Mouse (Mus musculus): Measurements from ENCODE around the gene Sema3f. TPM values are rescaled to one million over a fixed set of nuclear protein-coding genes. Genes with fewer than 3 reads are reported as not detected.

The Sema3f gene
- polyA plus RNA-seq, 1 experiment = 12.3 TPM

- no peak for TF ChIP-seq EP300 (IDR thresholded peaks at IDR 0.05; ENCODE audit: insufficient read depth, low read depth, low read length)
- no peak for TF ChIP-seq CTCF (IDR thresholded peaks at IDR 0.05; ENCODE audit: low read depth, low read length)
- no peak for TF ChIP-seq POLR2A (IDR thresholded peaks at IDR 0.05; ENCODE audit: insufficient read depth, low read length)
- H3K27me3 ChIP-seq (ENCODE audit: control insufficient read depth, insufficient read depth, low read length, poor library complexity, severe bottlenecking) = no peaks in the 10 kb centered on the region
- no peaks in the 10 kb centered on the region for H3K9me3 ChIP-seq (replicated peaks; ENCODE audit: control insufficient read depth, insufficient read depth, low read length, poor library complexity, severe bottlenecking)
- H3K36me3 ChIP-seq (ENCODE audit: control insufficient read depth, insufficient read depth, low read length, poor library complexity, severe bottlenecking) = no peaks in the 10 kb centered on the region
- no peak overlapping the region for H3K4me3 ChIP-seq (ENCODE audit: low read depth, low read length)
- no peak overlapping the region for H3K9ac ChIP-seq (ENCODE audit: low read depth, poor library complexity, severe bottlenecking)
- no peak overlapping the region for H3K27ac ChIP-seq (ENCODE audit: insufficient read depth, low read length)
- peaks cover 2% of the 10 kb centered on the region for H3K4me1 ChIP-seq (ENCODE audit: control insufficient read depth, insufficient read depth, low read length)
Measured at GRCm38 (mm10) chr9:107659551-107659950, 50.7 kb downstream of the Sema3f start.

- Histone ChIP-seq H3K27me3 (ENCODE audit: control insufficient read depth, insufficient read depth, low read length, poor library complexity, severe bottlenecking) (no peaks in the 10 kb centered on the region), H3K9ac (ENCODE audit: low read depth, poor library complexity, severe bottlenecking) (no peak overlapping the region), H3K4me3 (ENCODE audit: low read depth, low read length) (no peak overlapping the region), H3K27ac (ENCODE audit: insufficient read depth, low read length) (no peak overlapping the region), H3K9me3 (replicated peaks; ENCODE audit: control insufficient read depth, insufficient read depth, low read length, poor library complexity, severe bottlenecking) (no peaks in the 10 kb centered on the region), H3K36me3 (ENCODE audit: control insufficient read depth, insufficient read depth, low read length, poor library complexity, severe bottlenecking) (no peaks in the 10 kb centered on the region), H3K4me1 (ENCODE audit: control insufficient read depth, insufficient read depth, low read length) (no peaks in the 10 kb centered on the region)
- TF ChIP-seq CTCF (IDR thresholded peaks at IDR 0.05; ENCODE audit: low read depth, low read length) = no peak
Measured at GRCm38 (mm10) chr9:107658096-107658495, 52.2 kb downstream of the Sema3f start.

DNA sequence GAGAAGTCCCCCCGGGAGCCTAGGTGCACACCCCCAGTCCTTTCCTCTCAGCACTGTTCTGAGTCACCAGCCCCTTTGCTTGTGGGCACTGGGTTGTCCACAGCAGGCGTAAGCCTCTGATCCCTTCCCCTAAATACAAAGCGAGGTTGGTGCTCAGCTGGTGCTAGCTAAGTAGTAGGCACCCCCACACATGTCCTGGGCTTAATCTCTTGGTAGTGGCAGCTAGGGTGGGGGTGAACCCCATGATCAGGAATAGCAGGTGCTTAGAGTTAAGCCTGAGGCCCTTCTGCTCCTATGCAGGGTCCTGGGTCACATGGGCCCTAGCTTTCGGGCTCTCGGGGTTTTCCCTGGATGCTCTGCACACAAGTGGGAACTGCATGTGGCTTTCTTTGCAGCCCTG lies 53.1 kb downstream of the Sema3f start:
- Histone ChIP-seq H3K36me3 (ENCODE audit: control insufficient read depth, insufficient read depth, low read length, poor library complexity, severe bottlenecking) (no peaks in the 10 kb centered on the region), H3K4me3 (ENCODE audit: low read depth, low read length) (no peak overlapping the region), H3K9me3 (replicated peaks; ENCODE audit: control insufficient read depth, insufficient read depth, low read length, poor library complexity, severe bottlenecking) (no peaks in the 10 kb centered on the region), H3K27me3 (ENCODE audit: control insufficient read depth, insufficient read depth, low read length, poor library complexity, severe bottlenecking) (no peaks in the 10 kb centered on the region), H3K4me1 (ENCODE audit: control insufficient read depth, insufficient read depth, low read length) (no peaks in the 10 kb centered on the region), H3K27ac (ENCODE audit: insufficient read depth, low read length) (no peak overlapping the region), H3K9ac (ENCODE audit: low read depth, poor library complexity, severe bottlenecking) (no peak overlapping the region)
- TF ChIP-seq POLR2A (IDR thresholded peaks at IDR 0.05; ENCODE audit: insufficient read depth, low read length) = no peak
- no peak for TF ChIP-seq CTCF (IDR thresholded peaks at IDR 0.05; ENCODE audit: low read depth, low read length)
- TF ChIP-seq EP300 (IDR thresholded peaks at IDR 0.05; ENCODE audit: insufficient read depth, low read depth, low read length) = no peak

- Histone ChIP-seq H3K36me3 (ENCODE audit: control insufficient read depth, insufficient read depth, low read length, poor library complexity, severe bottlenecking) (no peaks in the 10 kb centered on the region), H3K9me3 (replicated peaks; ENCODE audit: control insufficient read depth, insufficient read depth, low read length, poor library complexity, severe bottlenecking) (no peaks in the 10 kb centered on the region), H3K27me3 (ENCODE audit: control insufficient read depth, insufficient read depth, low read length, poor library complexity, severe bottlenecking) (no peaks in the 10 kb centered on the region), H3K9ac (ENCODE audit: low read depth, poor library complexity, severe bottlenecking) (no peak overlapping the region), H3K4me1 (ENCODE audit: control insufficient read depth, insufficient read depth, low read length) (peaks cover 6% of the 10 kb centered on the region), H3K4me3 (ENCODE audit: low read depth, low read length) (no peak overlapping the region), H3K27ac (ENCODE audit: insufficient read depth, low read length) (no peak overlapping the region)
- TF ChIP-seq CTCF (IDR thresholded peaks at IDR 0.05; ENCODE audit: low read depth, low read length) (no peak), EP300 (IDR thresholded peaks at IDR 0.05; ENCODE audit: insufficient read depth, low read depth, low read length) (no peak), POLR2A (IDR thresholded peaks at IDR 0.05; ENCODE audit: insufficient read depth, low read length) (no peak)
Measured at GRCm38 (mm10) chr9:107654585-107654984, 55.7 kb downstream of the Sema3f start.

- H3K9ac ChIP-seq (ENCODE audit: low read depth, poor library complexity, severe bottlenecking) = no peak overlapping the region
Measured at GRCm38 (mm10) chr9:107653474-107653873, 56.8 kb downstream of the Sema3f start.

GRCm38 (mm10) chr9:107650708-107651481 lies 59.4 kb downstream of the Sema3f start:
- Histone ChIP-seq H3K4me3 (ENCODE audit: low read depth, low read length) (no peak overlapping the region), H3K9ac (ENCODE audit: low read depth, poor library complexity, severe bottlenecking) (no peak overlapping the region), H3K27ac (ENCODE audit: insufficient read depth, low read length) (no peak overlapping the region), H3K27me3 (ENCODE audit: control insufficient read depth, insufficient read depth, low read length, poor library complexity, severe bottlenecking) (no peaks in the 10 kb centered on the region), H3K4me1 (ENCODE audit: control insufficient read depth, insufficient read depth, low read length) (peaks cover 6% of the 10 kb centered on the region), H3K9me3 (replicated peaks; ENCODE audit: control insufficient read depth, insufficient read depth, low read length, poor library complexity, severe bottlenecking) (no peaks in the 10 kb centered on the region), H3K36me3 (ENCODE audit: control insufficient read depth, insufficient read depth, low read length, poor library complexity, severe bottlenecking) (no peaks in the 10 kb centered on the region)
- no peak for TF ChIP-seq EP300 (IDR thresholded peaks at IDR 0.05; ENCODE audit: insufficient read depth, low read depth, low read length)
- no peak for TF ChIP-seq CTCF (IDR thresholded peaks at IDR 0.05; ENCODE audit: low read depth, low read length)
- TF ChIP-seq POLR2A (IDR thresholded peaks at IDR 0.05; ENCODE audit: insufficient read depth, low read length) = no peak

More at GRCm38 (mm10) chr9:107653474-107653873, 56.8 kb downstream of the Sema3f start:
- Histone ChIP-seq H3K27me3 (ENCODE audit: control insufficient read depth, insufficient read depth, low read length, poor library complexity, severe bottlenecking) (no peaks in the 10 kb centered on the region), H3K27ac (ENCODE audit: insufficient read depth, low read length) (no peak overlapping the region), H3K4me1 (ENCODE audit: control insufficient read depth, insufficient read depth, low read length) (peaks cover 6% of the 10 kb centered on the region), H3K4me3 (ENCODE audit: low read depth, low read length) (no peak overlapping the region), H3K36me3 (ENCODE audit: control insufficient read depth, insufficient read depth, low read length, poor library complexity, severe bottlenecking) (no peaks in the 10 kb centered on the region), H3K9me3 (replicated peaks; ENCODE audit: control insufficient read depth, insufficient read depth, low read length, poor library complexity, severe bottlenecking) (no peaks in the 10 kb centered on the region)
- TF ChIP-seq CTCF (IDR thresholded peaks at IDR 0.05; ENCODE audit: low read depth, low read length) (no peak), EP300 (IDR thresholded peaks at IDR 0.05; ENCODE audit: insufficient read depth, low read depth, low read length) (no peak), POLR2A (IDR thresholded peaks at IDR 0.05; ENCODE audit: insufficient read depth, low read length) (no peak)

All from ES-Bruce4 (cell line).